Mouse (Mus musculus) CH12.LX (cell line): ENCODE measurements around the gene Stat5b.

Experiments used
- CHD2 ChIP-seq: IDR thresholded peaks from 2 replicates; pipeline ENCODE4 v1.6.1; 2011; ENCODE audit warnings: low read length, improper control_type of control experiment
- CTCF ChIP-seq, 2 experiments: IDR thresholded peaks in 1 of 2; conservative IDR thresholded peaks in 1 of 2; 2 replicates each; pipeline ENCODE4 v1.5.1; 2011 to 2012; ENCODE audit warnings: low read depth in 2 of 2, low read length in 2 of 2, improper control_type of control experiment in 1 of 2, inconsistent platforms in 1 of 2, mild to moderate bottlenecking in 1 of 2, moderate library complexity in 1 of 2
- E2F4 ChIP-seq: IDR thresholded peaks from 2 replicates; pipeline ENCODE4 v1.6.1; 2011; ENCODE audit warnings: low read depth, low read length, improper control_type of control experiment; ENCODE audit not compliant: insufficient replicate concordance
- GABPA ChIP-seq: IDR thresholded peaks from 2 replicates; pipeline ENCODE4 v1.6.1; 2012; ENCODE audit warnings: low read depth, low read length, improper control_type of control experiment, inconsistent platforms; ENCODE audit not compliant: insufficient replicate concordance
- HCFC1 ChIP-seq: IDR thresholded peaks from 2 replicates; pipeline ENCODE4 v1.6.1; 2012; ENCODE audit warnings: low read depth, mild to moderate bottlenecking, inconsistent platforms, low read length, improper control_type of control experiment
- JUND ChIP-seq: conservative IDR thresholded peaks from 2 replicates; pipeline ENCODE4 v1.6.1; 2011; ENCODE audit warnings: low read depth, low read length, improper control_type of control experiment
- POLR2A ChIP-seq: IDR thresholded peaks from 2 replicates; pipeline ENCODE4 v1.6.1; 2011; ENCODE audit warnings: low read depth, mild to moderate bottlenecking, improper control_type of control experiment, low read length
- POLR2AphosphoS2 ChIP-seq: IDR thresholded peaks from 2 replicates; pipeline ENCODE4 v1.6.1; 2011; ENCODE audit warnings: low read depth, low read length, improper control_type of control experiment
- ZC3H11A ChIP-seq: IDR thresholded peaks from 2 replicates; pipeline ENCODE4 v1.6.1; 2012; ENCODE audit warnings: low read depth, mild to moderate bottlenecking, inconsistent platforms, low read length, improper control_type of control experiment

DNA sequence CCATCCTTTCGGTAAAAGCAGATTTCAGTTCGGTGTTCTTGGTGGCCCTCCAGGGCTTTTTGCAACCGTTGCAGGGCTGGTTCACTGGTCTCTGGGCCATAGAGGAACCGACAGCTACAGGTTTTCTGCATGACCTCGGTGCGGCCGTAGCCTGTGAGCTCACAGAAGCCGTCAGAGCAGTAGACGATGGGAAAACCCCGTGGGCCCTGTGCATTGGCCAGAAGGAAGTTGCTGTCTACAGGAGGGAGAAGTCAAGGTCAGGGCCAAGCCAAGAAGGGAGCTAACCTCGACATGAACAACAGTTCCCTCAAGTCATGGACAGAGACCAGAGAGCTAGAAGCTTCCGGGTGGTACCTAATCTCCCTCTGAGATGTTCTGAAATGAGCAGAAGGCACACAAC, 93.0 kb downstream of the Stat5b start:
- TF ChIP-seq POLR2A (peak; percentile 66), CTCF (conservative IDR thresholded peaks at IDR 0.05 in 1 of 2, IDR thresholded peaks at IDR 0.05 in 1 of 2; ENCODE audit: low read depth in 2 of 2, low read length in 2 of 2) (no peak), POLR2AphosphoS2 (no peak), GABPA (no peak), HCFC1 (no peak), CHD2 (no peak), E2F4 (no peak), JUND (no peak), ZC3H11A (no peak)
